Mouse (Mus musculus) erythroblast, embryonic 14.5 days (primary cell): ENCODE measurements around the gene Wfdc17.

ENCODE experiments used
- GATA1 ChIP-seq: IDR thresholded peaks from 2 replicates; pipeline ENCODE4 v1.6.1; 2012; ENCODE audit warnings: low read length, inconsistent platforms, mixed read lengths
- TAL1 ChIP-seq: IDR thresholded peaks from 3 replicates; pipeline ENCODE4 v1.6.1; 2012; ENCODE audit warnings: low read length, inconsistent platforms, mixed read lengths

DNA sequence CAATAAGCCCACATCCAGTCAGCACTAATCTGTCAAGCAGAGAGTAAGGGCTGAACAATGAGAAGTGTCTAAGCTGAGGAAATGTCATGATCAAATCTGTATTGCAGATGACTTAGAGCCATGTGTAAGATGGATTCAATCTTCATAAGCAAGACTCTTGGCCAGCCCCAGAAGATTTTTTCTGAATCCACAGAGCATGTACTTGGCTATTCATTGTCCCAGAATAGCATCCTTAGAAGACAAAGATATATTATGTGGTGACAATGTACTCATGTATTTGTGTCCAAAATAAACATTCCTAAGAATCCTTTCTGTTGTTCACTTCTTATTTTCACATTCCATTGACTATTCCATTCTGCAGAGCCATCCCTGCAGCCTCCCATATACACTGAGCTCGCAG lies 13.9 kb upstream of the Wfdc17 start:
- no peak for TF ChIP-seq GATA1
- no peak for TF ChIP-seq TAL1
